Mouse (Mus musculus) hematopoietic stem cell, adult 5-6 weeks (primary cell): ENCODE measurements at regions not wholly inside any gene's neighbourhood (a gene's known extent, or its start where the extent isn't known, plus 50 kb on each side); places are given as distances from the start of the nearest gene placed in this dataset.
A peak's percentile ranks its signal among the peaks of the same experiment; 100 is the strongest.

ENCODE experiments used
- ATAC-seq, 2 experiments: fragments of 125-278 bp in 1 of 2; replicated peaks in 1 of 2; 2 replicates each; pipeline ENCODE4 v1.8.0; 2016 to 2017; ENCODE audit warnings: inconsistent platforms in 2 of 2, mild to moderate bottlenecking in 2 of 2, moderate number of reproducible peaks in 2 of 2, low read depth in 1 of 2, moderate TSS enrichment in 1 of 2; ENCODE audit not compliant: low FRiP score in 2 of 2, poor library complexity in 2 of 2, severe bottlenecking in 2 of 2, insufficient read depth in 1 of 2, low TSS enrichment in 1 of 2

DNA sequence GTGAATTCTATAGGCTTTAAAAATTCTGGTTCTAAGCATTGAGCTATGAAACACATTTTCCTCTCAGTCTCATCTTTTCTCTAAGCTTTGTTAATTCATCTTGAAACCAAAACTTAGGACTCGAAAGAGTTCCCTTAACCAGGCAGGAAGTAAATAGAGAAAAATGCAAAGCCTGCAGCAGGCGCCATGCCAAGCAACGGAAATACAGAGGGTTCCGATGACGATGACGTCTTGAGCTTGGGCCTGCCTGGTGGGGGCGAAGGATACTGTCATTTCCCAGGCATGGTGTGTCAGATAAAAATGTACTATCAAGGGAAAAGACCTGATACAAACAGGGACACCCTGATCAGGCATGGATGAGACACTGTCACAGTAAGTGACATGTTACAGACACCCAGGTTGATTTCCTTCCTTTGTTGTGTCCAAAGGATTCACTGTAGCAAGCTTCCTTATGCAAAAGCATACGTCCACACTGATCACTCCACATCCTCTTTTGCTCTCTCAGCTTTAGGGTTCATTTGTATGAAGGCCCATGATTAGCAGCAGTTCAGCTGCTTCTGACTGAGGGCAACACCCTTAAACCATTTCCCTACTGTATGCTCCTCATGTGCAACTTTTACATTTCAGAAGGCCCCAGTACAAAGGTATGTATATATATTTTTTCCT lies 135.0 kb downstream of the Cemip2 start:
- peak; percentile 91 to 96 for ATAC-seq

DNA sequence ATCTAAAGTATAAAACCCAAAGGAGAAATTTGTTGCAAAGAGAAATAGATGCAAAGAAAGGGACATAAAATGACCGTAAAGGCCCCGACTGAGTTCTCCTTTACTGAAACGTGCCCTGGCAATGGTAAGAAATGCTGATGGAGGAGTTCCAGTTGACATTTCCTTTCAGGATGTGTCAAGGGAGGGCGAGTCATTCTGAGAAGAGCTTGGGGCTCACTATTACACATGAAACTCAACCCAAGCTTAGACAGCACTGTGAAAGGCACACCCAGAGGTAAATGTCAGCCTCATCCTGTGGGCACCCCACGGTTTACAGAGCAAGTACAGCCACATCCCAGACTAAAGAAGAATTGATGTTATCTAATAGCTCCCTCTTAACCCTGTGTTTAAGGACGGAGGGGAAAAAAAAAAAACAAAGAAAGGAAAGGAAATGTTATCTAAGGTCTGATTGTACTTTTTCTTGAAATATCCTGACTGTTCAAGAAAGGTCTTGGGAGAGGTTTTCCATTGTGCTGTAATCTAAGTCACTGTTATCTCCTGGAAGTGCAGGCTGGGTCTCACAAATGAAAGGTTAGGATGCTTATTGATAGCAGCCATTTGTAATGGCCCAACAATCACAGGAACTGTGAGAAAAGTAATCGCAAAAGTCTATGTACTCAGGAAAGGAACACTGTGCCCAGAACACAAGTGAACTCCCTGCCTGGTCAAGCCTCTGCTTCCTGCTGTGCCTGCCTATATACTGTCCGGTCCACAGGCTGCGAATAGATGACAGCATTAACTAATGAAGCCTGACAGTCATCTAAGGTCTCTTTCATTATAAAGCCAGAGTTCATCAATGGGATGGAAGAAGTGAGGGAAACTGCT lies 135.8 kb downstream of the Cemip2 start:
- peak; percentile 29 to 41; a peak in 3 of 4 replicates for ATAC-seq

DNA sequence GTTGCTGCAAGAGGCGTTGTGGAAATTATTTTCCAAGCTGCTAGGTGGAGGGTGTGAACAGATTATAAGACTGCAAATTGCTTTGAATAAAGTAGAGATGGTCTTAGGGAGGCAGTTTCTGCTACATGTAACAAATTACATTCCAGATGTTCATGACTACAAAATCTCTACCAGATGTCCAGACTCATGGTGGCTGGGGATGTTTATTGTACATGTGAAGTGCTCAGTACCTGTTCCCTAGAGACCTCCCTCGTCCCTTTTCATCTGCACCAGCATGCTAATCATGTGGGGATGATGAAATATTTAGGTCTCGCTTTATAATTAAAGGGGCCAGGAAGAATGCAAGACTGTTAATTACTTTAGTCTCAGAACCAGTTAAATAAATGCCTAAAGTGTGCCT lies 136.5 kb downstream of the Cemip2 start:
- ATAC-seq = no peak

DNA sequence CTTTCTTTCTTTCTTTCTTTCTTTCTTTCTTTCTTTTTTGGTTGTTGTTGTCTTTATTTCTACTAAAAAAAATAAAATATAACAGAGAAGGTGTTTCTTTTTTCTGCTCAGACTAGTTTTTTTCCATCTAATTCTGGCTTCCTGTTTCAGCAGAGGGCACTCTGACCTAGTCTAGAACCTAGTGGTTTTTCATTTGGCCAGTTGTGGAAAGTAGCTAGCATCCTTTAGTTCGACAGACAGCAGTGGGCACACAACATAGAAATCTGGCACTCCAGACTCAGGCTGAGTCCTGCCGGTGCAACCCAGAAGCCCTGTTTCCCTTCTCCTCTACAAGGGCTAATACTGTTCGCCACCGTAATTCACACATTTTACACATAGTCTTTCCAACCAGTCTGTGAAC lies 140.0 kb downstream of the Cemip2 start:
- peak; percentile 49 to 51; a peak in 3 of 4 replicates for ATAC-seq

DNA sequence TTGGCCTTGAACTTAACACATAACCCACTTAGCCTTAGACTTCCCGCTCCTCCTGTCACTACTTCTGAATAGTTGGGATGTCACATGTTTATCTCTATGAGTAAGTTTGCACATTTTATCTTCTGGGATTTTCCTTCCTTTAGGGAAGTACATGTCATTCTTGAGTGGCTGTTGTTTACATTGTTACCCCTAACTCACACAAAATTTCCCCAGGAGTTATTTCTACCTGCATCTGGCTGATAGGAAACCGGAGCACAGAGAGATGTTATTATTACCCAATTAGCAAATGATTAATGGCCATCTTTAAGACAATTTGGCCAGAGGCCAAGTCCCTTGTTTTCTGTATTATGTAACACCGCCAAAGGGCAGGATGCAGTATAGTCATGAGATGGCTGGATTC lies 140.9 kb downstream of the Cemip2 start:
- ATAC-seq = no peak

DNA sequence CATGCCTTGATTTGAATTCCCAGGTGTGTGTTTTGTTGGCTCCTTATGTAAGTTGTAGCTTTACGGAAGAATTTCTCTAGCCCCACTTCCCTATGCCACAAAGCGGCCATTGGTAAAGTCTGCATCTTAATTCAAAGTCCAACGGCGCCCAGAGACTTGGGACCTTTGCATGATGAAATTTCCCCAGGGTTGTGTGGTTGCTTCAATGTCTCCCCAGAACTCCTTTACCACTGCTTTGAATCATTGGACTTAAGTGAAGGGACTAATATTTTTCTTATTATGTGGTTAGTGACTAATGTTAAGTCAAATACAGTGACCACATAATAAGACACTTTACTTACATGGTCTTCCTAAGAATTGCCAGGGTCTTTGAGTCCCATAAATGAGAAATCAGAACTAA lies 162.0 kb downstream of the Cemip2 start:
- no peak for ATAC-seq

DNA sequence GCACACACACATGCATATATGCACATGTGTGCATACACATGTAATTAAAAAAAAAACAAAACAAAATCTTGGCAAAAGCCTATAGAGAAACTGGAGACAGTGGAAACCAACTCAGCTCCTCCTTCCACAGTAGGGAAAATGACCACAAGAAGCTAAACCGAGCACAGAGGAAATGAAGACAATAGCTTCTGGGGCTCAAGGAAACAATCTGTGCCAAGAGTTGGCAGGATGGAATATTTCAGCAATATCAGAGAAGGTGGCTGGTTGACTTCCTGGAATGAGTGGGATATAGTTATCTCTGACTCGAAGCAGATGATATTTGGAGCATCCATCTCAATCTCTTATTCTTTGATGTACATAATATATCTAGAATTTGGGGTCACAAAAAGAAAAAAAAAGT lies 163.6 kb downstream of the Cemip2 start:
- ATAC-seq = no peak

DNA sequence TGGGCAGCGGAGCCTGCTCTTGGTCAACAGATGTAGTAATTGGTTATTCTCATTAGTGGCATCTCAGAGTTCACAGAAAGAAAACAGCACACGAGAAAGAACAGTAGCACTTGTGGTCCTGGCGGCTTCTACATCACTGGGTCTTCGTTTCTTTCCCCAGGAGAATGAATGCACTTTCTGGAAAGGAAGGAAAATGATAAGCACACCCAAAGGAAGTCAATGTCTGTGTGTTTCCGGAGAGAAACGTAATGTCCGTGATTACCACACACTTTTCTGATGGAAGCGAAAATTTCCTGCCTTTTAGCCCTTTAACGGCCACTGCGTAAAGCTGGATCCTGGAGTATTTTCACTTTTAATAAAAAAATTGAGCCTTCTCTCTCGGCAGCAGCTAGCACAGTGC lies 164.1 kb downstream of the Cemip2 start:
- ATAC-seq = peak; percentile 35 to 48; a peak in 3 of 4 replicates

DNA sequence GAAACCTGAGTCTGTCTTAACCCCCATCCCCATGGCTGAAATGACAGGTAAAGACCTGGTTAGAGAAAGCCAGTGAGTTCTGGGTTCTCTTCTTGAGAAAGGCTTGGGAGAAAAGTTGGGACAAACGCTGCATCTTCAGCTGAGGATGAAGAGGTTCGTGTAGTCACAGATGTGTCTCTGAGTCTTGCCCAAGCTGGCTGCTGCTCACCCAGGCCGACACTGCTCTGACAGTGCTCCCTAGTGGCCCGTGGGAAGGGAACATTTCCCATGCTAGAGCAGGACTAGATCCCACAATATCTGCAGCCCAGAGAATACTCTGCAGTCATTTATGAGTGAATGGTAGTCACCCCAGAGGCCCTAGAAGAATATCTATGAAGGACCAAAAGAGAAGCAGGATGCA lies 165.3 kb downstream of the Cemip2 start:
- no peak for ATAC-seq

DNA sequence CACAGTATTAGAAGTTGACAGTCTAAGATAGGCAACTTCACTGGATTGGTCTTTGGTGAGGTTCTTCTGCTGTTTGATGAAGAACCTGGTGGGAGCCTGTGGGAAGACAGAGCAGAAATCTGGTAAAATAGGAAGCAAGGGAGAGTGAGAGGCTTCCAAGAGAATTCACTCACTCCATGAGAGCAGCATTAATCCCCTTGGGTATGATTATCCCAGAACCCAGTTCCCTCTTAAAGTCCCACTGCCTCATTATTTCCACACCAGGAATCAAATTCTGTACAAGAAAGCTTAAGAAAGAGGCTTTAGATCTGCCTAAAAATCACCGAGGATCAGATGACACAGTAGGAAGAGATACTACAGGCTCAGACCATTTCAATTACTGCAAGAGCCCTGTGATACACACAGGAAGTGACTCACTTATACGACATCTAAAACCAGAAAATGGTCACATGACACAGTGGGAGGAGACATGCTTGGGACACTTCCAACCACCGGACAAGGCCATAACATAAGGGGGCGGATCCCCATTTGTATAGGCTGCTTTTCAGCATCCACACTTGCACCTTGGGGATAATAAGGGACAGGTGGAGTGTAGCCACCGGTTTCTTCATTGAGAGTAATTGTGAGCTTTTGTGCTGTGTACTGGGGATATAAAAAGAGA lies 168.2 kb downstream of the Cemip2 start:
- peak in 1 of 2 experiments; percentile 56; a peak in 1 of 4 replicates for ATAC-seq

DNA sequence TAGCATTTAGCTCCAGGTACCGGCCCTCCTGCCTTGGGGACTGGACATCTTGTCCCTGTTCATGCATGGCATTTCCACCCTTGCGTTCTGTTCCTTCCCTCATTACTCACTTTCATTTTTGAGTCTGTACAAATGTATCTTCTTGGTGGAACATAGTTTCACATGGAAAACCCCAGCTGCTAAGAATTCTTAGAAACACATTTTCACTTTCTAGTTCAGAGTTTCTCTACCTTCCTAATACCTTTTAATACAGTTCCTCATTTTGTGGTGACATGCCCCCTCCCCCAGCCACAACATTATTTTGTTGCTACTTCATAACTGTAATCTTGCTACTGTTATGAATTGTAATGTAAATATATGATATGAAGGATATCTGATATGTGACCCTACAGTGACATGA lies 169.9 kb downstream of the Cemip2 start:
- ATAC-seq = peak; percentile 49 to 73

DNA sequence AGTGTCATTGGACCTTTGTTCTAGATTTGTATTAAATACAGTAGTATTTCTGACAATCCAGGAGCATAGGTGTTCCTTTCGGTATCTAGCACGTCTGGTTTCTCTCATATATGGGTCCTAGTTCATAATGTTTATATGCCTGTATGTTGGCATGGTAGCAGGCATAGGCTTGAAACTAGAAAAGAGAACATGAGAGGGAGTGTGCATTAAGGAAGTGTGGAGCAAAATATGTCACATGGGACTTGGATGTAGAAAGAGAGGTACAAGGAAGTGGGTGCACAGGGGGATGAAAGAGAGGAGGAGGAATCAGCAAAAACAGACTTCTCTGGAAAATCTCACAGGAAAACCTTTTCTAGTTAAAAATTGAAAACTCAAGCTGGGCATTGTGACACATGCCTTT lies 176.2 kb upstream of the Trpm3 start:
- no peak for ATAC-seq

DNA sequence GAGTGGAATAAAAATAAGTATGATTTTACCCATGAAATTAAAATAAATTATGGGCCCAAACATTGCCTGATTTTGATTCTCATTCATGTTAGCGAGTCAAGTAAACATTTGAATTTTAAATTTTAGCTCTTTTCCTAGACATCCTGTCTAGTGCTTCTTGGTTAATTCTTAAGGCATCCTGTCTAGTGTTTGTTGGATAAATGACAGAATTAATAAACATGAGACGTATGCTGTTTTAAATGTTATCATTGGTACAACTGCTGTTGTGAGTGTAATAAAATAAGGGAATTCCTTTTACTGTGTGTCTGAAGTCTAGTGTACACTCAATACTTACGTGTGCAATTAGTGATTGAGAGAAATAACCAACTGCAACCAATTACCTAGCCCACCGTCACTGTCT lies 149.0 kb upstream of the Trpm3 start:
- no peak for ATAC-seq

DNA sequence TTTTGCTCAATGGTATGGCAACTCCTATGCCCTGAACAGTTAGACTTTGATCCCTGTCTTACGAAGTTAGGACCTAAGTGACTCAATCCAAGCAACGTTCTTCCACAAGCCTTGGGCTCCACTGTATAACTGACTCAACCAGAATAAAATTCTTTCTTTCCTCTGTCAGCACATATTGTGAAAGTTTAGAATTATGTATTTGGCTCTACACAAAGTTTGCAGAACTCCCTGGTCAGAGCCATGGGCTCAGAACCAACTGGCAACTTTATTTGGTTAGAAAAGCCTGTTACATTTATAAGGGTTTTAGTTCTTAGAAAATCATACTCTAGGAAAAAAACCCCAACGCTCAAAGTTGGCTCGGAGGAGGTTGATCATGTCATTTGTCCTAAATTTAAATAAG lies 147.9 kb upstream of the Trpm3 start:
- ATAC-seq = no peak

DNA sequence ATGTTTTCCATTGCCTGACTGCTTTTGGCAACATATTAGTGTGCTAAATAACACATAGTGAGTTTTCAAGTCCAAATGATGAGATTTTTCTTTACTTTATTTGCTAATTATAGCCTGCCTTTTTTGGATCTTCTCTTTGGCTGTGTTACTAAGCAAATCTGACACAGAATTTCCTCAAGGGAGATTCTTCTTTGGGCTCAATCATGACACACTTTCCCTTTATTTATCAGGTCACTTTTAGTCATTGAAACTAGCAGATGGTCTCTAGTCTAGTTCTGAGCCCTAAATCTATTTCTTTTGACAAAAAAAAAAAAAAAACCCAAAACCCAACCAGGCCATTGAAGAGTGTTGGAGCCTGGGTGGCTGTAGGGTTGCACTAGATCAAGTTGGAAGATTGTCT lies 147.4 kb upstream of the Trpm3 start:
- no peak for ATAC-seq

DNA sequence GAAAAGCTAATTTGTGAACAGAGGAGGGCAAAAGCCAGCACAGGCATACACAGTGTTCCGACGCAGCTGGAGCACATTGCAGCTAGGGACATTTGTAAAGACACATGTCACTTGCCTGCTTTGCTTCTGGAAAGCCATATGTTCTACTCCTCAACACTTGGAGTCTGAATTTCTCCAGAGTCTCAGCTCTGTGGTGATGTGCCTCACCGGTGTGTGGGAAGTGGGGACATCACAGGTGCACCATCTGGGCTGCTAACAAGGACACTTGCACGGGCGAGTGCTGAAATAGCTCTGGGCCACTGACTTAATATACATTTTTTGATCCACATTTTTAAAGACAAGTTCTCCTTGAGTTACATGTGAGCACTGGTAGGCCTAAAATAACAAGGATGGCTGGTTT lies 139.2 kb upstream of the Trpm3 start:
- no peak for ATAC-seq

DNA sequence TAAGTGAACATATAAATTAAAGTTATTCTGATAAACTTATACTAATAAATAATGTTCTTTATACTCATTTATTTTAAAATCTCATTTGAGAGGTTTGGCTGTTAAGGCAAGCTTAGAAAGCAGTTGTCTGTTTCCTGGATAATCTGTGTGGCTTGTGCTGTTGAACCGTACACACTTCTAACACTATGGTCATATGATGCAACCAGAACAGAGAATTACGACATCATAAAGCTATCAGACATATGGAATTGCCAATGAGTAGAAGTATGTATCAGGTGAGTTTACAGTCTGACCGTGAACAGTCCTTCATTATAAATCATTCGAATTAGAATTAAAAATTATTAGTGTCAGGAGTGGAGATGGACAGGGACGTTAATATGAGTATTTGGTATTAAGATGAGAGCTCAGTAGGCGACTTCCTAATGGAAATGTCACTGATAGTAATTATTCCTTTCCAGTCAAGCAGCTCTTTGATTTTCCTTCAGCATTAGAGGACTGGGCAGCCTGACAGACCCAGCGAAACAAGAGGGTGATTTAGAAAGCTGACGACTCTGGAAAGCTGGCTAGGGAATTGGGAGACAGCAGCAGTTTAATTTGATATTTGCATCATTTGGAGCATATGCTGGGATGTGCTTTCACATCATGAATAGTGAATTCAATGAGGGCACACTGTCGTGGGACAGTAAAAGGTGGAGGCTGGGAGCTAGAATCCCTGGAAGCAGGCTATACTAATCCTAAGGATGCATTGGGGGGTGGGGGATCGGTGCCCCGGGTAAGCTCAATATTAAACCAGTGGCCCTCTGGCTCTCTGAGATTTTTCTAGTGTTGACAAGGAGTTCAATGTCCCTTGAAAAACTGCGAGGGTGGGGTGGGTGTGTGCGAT lies 130.6 kb upstream of the Trpm3 start:
- no peak for ATAC-seq
